Mouse (Mus musculus): ENCODE measurements around the gene Col12a1.

GRCm38 (mm10) chr9:79639430-79640090 is 79.1 kb downstream of the Col12a1 start:
- TF ChIP-seq POLR2A (IDR thresholded peaks at IDR 0.05; ENCODE audit: borderline replicate concordance, insufficient read depth, low read length) (no peak), CTCF (IDR thresholded peaks at IDR 0.05; ENCODE audit: borderline replicate concordance, insufficient read depth, low read depth, low read length) (no peak)
